Mouse (Mus musculus) forebrain, embryonic 14.5 days (tissue): ENCODE measurements around the gene Ppp4r1. TPM values are rescaled to one million over a fixed set of nuclear protein-coding genes. Genes with fewer than 3 reads are reported as not detected.

Experiments used
- ATAC-seq: fragments of 200-750 bp; cut with Nextera tagmentation; 2 replicates; pipeline ENCODE4 v1.8.0; 2017; ENCODE audit warnings: mild to moderate bottlenecking, moderate library complexity
- DNase-seq: peaks from one replicate; pipeline ENCODE4 v3.0.0-alpha.2; 2015; ENCODE audit warnings: low spot score
- H3K27ac ChIP-seq: fragments of 300-500 bp; sonication (generic); 2 replicates; pipeline ENCODE4 v1.5.1; 2014; ENCODE audit warnings: low read depth, mild to moderate bottlenecking, control low read depth, low read length, moderate library complexity
- H3K27me3 ChIP-seq: fragments of 300-500 bp; sonication (generic); replicated peaks from 2 replicates; pipeline ENCODE4 v1.6.1; 2014; ENCODE audit warnings: low read length, control low read depth, mixed read lengths; ENCODE audit not compliant: control insufficient read depth, insufficient read depth
- H3K36me3 ChIP-seq: fragments of 300-500 bp; sonication (generic); 2 replicates; pipeline ENCODE4 v1.6.1; 2014; ENCODE audit warnings: low read length, control low read depth; ENCODE audit not compliant: control insufficient read depth, insufficient read depth
- H3K4me1 ChIP-seq: fragments of 300-500 bp; sonication (generic); 2 replicates; pipeline ENCODE4 v1.6.1; 2014; ENCODE audit warnings: antibody characterized with exemption, low read length, control low read depth; ENCODE audit not compliant: control insufficient read depth, insufficient read depth
- H3K4me2 ChIP-seq: fragments of 300-500 bp; sonication (generic); 2 replicates; pipeline ENCODE4 v1.6.1; 2014; ENCODE audit warnings: mild to moderate bottlenecking, control low read depth, low read length
- H3K4me3 ChIP-seq: fragments of 300-500 bp; sonication (generic); 2 replicates; pipeline ENCODE4 v1.5.1; 2014; ENCODE audit warnings: low read depth, low read length, control low read depth
- H3K9ac ChIP-seq: fragments of 300-500 bp; sonication (generic); 2 replicates; pipeline ENCODE4 v1.6.1; 2014; ENCODE audit warnings: mild to moderate bottlenecking, low read length, control low read depth, moderate library complexity
- H3K9me3 ChIP-seq: fragments of 300-500 bp; sonication (generic); replicated peaks from 2 replicates; pipeline ENCODE4 v1.6.1; 2016; ENCODE audit warnings: low read length, control low read depth, mixed read lengths; ENCODE audit not compliant: control insufficient read depth
- WGBS: fragments of 180-500 bp; shearing (Covaris S2); extraction: QIAGEN DNeasy Blood & Tissue Kit; methylation state at CpG from one replicate; pipeline ENCODE4 v1.1.7; 2014; 5-methylcytosine and 5-hydroxymethylcytosine counted together
- polyA plus RNA-seq: library from polyadenylated mRNA; unstranded; fragments of >200 nt; fragmentation: Nextera tagmentation; extraction: Ambion mirVana; gene quantifications from 2 replicates; pipeline ENCODE4 v1.2.1, GENCODE M21; 2014

Ppp4r1 gene
- polyA plus RNA-seq, 1 experiment from 2014 or later, result 37.1 TPM

GRCm38 (mm10) chr17:65850487-65850886 is 68.1 kb downstream of the Ppp4r1 start:
- Histone ChIP-seq H3K9ac (no peak overlapping the region), H3K4me1 (no peaks in the 10 kb centered on the region), H3K4me3 (no peak overlapping the region), H3K27ac (no peak overlapping the region), H3K9me3 (no peaks in the 10 kb centered on the region), H3K36me3 (peaks cover 78% of the 10 kb centered on the region), H3K4me2 (no peak overlapping the region), H3K27me3 (no peaks in the 10 kb centered on the region)
- DNase-seq (no peak), ATAC-seq (no peak)
- WGBS, result 93% methylated on average over 17 of the region's 17 CpGs

GRCm38 (mm10) chr17:65851749-65852148 is 69.4 kb downstream of the Ppp4r1 start:
- ATAC-seq (no peak), DNase-seq (no peak)
- Histone ChIP-seq H3K4me1 (no peaks in the 10 kb centered on the region), H3K27me3 (no peaks in the 10 kb centered on the region), H3K36me3 (peaks cover 77% of the 10 kb centered on the region), H3K27ac (no peak overlapping the region), H3K9ac (no peak overlapping the region), H3K4me2 (no peak overlapping the region), H3K4me3 (no peak overlapping the region), H3K9me3 (no peaks in the 10 kb centered on the region)
- WGBS, result 89% methylated on average over 6 of the region's 6 CpGs

- ATAC-seq (no peak), DNase-seq (no peak)
- H3K27me3 ChIP-seq, result no peaks in the 10 kb centered on the region
- H3K4me3 ChIP-seq, result no peak overlapping the region
- H3K4me2 ChIP-seq, result no peak overlapping the region
- H3K27ac ChIP-seq, result no peak overlapping the region
- no peaks in the 10 kb centered on the region for H3K9me3 ChIP-seq
- H3K4me1 ChIP-seq, result no peaks in the 10 kb centered on the region
- H3K36me3 ChIP-seq, result peaks cover 85% of the 10 kb centered on the region
- H3K9ac ChIP-seq, result no peak overlapping the region
- 93% methylated on average over 6 of the region's 6 CpGs for WGBS
These were observed 71.0 kb downstream of the Ppp4r1 start for GRCm38 (mm10) chr17:65853326-65853725.

- Histone ChIP-seq H3K27ac (no peak overlapping the region), H3K4me1 (no peaks in the 10 kb centered on the region), H3K4me3 (no peak overlapping the region), H3K4me2 (no peak overlapping the region), H3K36me3 (peaks cover 85% of the 10 kb centered on the region), H3K27me3 (no peaks in the 10 kb centered on the region), H3K9me3 (no peaks in the 10 kb centered on the region), H3K9ac (no peak overlapping the region)
- WGBS, result 91% methylated on average over 4 of the region's 4 CpGs
- no peak for DNase-seq
- no peak for ATAC-seq
These were observed 71.6 kb downstream of the Ppp4r1 start for GRCm38 (mm10) chr17:65854006-65854405.

- H3K36me3 ChIP-seq, result peaks cover 59% of the 10 kb centered on the region
- no peaks in the 10 kb centered on the region for H3K9me3 ChIP-seq
- no peak overlapping the region for H3K4me3 ChIP-seq
- no peaks in the 10 kb centered on the region for H3K27me3 ChIP-seq
- ATAC-seq (no peak), DNase-seq (no peak)
- no peak overlapping the region for H3K27ac ChIP-seq
- H3K9ac ChIP-seq, result no peak overlapping the region
- H3K4me2 ChIP-seq, result no peak overlapping the region
- 82% methylated on average over 4 of the region's 4 CpGs for WGBS
- H3K4me1 ChIP-seq, result no peaks in the 10 kb centered on the region
These were observed 75.2 kb downstream of the Ppp4r1 start for GRCm38 (mm10) chr17:65857617-65858016.

GRCm38 (mm10) chr17:65862579-65862978 is 80.2 kb downstream of the Ppp4r1 start:
- DNase-seq (peak; percentile 70), ATAC-seq (peak; percentile 38; the same call in 1 of the 2 replicates)
- H3K27me3 ChIP-seq, result no peaks in the 10 kb centered on the region
- WGBS, result 46% methylated on average over 4 of the region's 4 CpGs
- no peak overlapping the region for H3K27ac ChIP-seq
- no peak overlapping the region for H3K4me2 ChIP-seq
- H3K9me3 ChIP-seq, result no peaks in the 10 kb centered on the region
- no peaks in the 10 kb centered on the region; the same call in 1 of the 2 replicates for H3K4me1 ChIP-seq
- H3K36me3 ChIP-seq, result peaks cover 42% of the 10 kb centered on the region
- H3K4me3 ChIP-seq, result no peak overlapping the region
- no peak overlapping the region for H3K9ac ChIP-seq

GRCm38 (mm10) chr17:65863830-65864229 is 81.5 kb downstream of the Ppp4r1 start:
- Histone ChIP-seq H3K27ac (no peak overlapping the region), H3K9ac (no peak overlapping the region), H3K4me2 (no peak overlapping the region), H3K27me3 (no peaks in the 10 kb centered on the region), H3K4me1 (no peaks in the 10 kb centered on the region; the same call in 1 of the 2 replicates), H3K9me3 (no peaks in the 10 kb centered on the region), H3K4me3 (no peak overlapping the region), H3K36me3 (peaks cover 31% of the 10 kb centered on the region)
- ATAC-seq (no peak), DNase-seq (no peak)
- WGBS, result 95% methylated on average over 12 of the region's 12 CpGs

GRCm38 (mm10) chr17:65864742-65865141 is 82.4 kb downstream of the Ppp4r1 start:
- Histone ChIP-seq H3K9ac (no peak overlapping the region), H3K9me3 (no peaks in the 10 kb centered on the region), H3K27ac (no peak overlapping the region), H3K4me2 (no peak overlapping the region), H3K4me1 (no peaks in the 10 kb centered on the region; the same call in 1 of the 2 replicates), H3K4me3 (no peak overlapping the region), H3K36me3 (peaks cover 25% of the 10 kb centered on the region), H3K27me3 (no peaks in the 10 kb centered on the region)
- 35% methylated on average over 4 of the region's 4 CpGs for WGBS
- ATAC-seq (peak; percentile 51), DNase-seq (peak; percentile 86)

- no peak overlapping the region for H3K9ac ChIP-seq
- ATAC-seq, result 0 out of 2 replicates have a peak, but pooled peaks have one; percentile 1
- H3K4me3 ChIP-seq, result no peak overlapping the region
- no peaks in the 10 kb centered on the region for H3K27me3 ChIP-seq
- H3K4me2 ChIP-seq, result no peak overlapping the region
- peaks cover 25% of the 10 kb centered on the region for H3K36me3 ChIP-seq
- H3K27ac ChIP-seq, result no peak overlapping the region
- DNase-seq, result no peak
- H3K4me1 ChIP-seq, result no peaks in the 10 kb centered on the region; the same call in 1 of the 2 replicates
- H3K9me3 ChIP-seq, result no peaks in the 10 kb centered on the region
These were observed 82.9 kb downstream of the Ppp4r1 start for GRCm38 (mm10) chr17:65865265-65865664.
